Mouse (Mus musculus) thymus, adult 18-20 months (tissue): ENCODE measurements around the gene Zfp668.
"Not testable (repeated sequence)": the region's sequence is repeated elsewhere in the genome, so short reads cannot be mapped to it uniquely, and the experiment has no call there.

Source experiments
- DNase-seq, 2 experiments: peaks; one replicate each; pipeline ENCODE4 v3.0.0; 2022; ENCODE audit warnings: mixed read lengths in 2 of 2

The Zfp668 gene

DNA sequence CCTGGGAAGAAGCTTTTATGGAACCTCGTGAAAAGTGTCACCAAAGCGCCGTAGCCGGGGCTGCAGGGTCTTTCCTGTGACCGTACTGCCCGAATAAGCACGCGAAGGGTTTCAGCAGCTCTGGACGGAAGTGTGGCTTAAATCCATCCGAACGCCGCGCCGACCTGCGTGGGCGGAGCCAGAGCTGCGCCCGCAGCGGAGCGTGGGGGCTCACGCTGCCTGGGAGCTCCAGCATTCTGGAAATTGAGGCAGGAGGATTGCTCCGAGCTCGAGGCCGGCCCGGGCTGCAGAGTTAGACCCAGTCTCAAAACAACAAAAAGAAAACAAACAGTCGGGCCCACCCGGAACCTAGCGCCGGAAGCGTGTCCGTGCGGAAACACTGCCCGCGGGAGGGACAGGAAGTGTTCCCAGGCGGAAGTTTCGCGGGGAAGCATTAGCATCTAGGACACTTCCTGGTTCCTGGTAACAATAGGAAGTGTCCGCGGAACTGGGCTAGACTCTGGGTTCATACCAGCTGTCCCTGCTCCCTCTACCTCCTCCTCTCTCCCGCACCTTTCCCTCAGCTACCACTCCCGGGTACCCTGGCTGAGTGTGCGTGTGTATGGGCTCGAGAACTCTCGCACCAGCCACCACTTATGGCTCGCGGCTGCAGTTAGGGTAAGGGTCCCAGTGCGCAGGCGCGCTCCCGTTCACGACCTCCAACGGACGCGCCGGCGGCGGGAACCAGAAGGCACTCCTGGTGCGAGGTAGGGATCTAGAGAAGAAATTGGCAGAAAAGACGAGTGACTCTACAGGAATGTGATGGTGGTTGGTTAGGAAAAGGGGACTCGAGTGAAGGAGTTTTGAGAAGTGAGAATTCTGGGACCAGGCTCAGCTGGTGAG lies at the start of gene Zfp668:
Gene Zfp668 (minus strand): TSS at position 362 of the 882 bp plus-strand sequence.
- peak; percentile 64 to 81 for DNase-seq

- no peak for DNase-seq
These were observed 49.4 kb upstream of the Zfp668 start for GRCm38 (mm10) chr7:127926066-127926465.

- no peak for DNase-seq
These were observed 48.6 kb upstream of the Zfp668 start for GRCm38 (mm10) chr7:127925252-127925651.

DNA sequence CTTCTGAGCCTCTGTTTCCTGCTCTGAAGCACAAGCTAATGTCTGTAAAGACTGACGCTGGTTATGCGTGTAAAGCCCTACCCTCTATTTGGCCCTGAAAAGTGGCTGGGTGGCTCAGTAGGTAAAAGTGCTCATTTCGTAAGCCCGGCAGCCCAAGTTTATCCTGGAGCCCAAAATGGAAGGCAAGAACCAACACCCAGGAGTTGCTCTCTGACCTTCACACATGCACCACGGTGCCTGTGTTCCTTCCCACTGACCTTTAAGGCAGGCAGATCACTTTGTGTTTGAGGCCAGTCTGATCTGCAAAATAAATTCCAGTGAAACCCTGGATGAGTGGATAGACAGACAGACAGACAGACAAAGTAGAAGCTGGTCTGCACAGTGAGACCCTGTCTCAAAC lies 47.1 kb upstream of the Zfp668 start:
- no peak for DNase-seq

DNA sequence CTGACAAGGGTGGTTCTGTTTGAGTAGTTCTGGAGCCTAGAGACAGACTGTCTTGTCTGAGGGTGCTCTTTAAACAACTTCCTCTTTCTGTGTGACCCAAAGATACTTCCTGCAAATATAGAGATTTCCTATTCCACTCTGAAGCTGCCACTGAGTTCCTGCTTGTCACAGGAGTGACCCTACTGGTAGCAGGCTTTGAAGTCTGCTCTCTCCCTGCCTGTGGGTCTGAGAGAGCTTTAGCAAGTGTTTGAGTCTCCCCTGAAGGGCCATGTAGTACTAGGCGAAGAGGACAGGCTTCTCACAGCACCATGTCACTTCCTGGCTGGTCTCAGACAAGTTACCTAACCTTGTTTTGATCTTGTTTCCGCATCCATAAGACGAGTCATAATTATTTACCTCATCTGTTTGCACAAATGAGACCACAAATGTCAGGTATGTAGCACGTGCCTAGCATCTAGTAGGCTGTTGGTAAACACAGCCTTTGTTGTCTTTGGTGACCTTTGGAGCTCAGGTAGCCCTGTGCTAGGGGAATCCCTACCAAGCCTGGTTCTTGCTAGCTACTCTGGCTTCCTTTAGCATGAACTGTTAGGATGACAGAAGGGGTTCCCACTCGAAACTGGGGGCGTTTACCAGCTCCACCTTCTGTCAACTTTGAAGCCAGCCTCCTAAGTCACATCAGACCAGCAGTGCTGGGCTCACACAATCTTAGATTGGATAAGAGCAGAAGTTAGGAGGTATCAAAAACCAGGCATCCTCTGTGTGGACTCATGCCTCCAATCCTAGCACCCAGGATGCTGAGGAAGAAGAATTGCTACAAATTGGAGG lies 46.0 kb upstream of the Zfp668 start:
- DNase-seq, result no peak

DNA sequence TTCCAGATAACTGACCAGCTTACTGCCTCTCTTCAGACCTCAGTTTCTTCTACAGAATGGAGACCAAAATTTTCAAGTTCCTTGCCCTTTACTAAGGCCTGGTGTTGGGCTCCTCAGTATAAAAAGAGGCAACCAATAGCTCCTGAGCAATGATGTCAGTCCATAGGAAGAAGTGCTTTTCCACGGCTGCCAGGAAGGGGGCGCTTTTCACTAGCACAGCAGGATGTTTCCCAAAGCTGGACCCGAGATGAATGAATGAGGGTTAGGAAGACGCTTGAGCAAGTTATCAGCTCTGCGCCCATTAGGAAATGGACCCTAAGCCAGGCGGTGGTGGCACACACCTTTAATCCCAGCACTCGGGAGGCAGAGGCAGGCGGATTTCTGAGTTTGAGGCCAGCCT lies 44.9 kb upstream of the Zfp668 start:
- DNase-seq, result no peak

GRCm38 (mm10) chr7:127919290-127919689 lies 42.7 kb upstream of the Zfp668 start:
- no peak for DNase-seq

DNA sequence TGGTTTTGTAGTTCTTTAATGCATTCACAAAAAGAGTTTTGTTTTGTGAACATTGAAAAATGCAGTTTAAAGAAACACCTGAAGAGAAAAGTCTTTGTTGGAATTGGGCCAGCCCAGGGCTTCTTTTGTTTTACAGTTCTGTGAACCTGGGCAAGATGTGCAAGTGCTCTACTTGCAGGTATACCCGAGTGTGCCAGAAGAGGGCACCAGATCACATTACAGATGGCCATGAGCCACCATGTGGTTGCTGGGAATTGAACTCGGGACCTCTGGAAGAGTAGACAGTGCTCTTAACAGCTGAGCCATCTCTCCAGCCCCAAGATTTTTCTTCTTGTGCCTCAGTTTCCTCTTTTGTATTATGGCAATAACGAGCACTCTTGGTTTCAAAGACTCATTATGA lies 41.6 kb upstream of the Zfp668 start:
- no peak for DNase-seq

DNA sequence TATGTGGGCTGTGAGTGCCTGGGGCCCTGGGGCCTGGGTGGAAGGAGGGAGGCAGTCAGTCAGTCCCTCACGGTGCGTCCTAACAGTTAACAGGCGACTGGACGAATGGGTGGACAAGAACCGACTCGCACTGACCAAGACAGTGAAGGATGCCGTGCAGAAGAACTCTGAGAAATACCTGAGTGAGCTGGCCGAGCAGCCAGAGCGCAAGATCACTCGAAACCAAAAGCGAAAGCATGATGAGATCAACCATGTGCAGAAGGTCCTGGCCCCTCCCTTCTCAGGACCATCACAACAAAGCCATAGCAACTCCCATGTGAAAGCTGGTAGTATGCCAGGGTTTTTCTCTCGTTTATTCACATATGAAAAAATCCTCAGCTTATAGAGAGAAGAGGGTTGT lies 38.7 kb upstream of the Zfp668 start:
- no peak for DNase-seq

DNA sequence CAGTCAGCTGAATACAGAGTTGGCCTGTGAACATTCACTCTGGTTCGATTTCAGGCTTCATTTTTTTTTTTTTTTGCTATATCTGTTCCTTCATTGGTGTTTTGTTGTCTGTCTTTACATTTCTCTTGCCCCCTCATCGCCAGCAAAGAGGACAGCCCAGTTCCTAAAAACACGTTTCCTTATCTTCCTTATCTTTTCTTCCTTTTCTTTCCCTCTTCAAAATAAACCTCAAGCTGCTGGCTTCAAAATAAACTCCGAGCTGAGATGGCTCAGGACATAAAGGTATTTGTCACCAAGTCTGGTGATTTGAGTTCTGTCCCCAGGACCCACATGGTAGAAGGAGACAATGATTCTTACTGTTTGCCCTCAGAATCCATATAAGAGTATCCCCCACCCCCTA lies 36.3 kb upstream of the Zfp668 start:
- no peak for DNase-seq

DNA sequence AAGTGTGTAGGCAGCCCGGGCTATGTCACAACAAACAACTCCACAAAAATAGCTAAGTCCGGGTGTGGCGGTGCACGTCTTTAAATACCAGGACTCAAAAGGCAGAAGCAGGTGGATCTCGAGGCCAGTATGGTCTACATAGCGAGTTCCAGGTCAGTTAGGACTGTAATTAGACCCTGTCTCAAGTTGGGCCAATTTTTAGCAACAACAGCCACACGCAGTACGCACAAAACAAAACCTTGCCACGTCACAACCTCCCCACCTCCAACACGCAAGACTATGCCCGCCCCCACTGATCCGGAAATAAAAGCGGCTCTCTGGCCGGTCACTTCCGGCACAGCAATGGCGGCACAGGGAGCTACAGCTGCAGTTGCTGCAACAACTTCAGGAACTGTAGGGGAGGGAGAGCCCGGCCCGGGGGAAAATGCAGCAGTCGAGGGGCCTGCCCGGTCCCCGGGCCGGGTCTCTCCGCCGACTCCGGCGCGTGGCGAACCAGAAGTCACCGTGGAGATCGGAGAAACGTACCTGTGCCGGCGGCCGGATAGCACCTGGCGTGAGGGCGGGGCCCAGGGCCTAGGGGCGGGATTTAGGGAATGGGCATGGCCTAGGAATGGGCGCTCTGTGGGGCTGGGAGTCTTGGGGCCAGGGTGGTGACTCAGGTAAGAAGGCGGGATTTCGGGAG lies 35.7 kb upstream of the Zfp668 start, which contains the start of gene Kat8:
Gene Kat8 (plus strand): TSS at position 327 of the 682 bp plus-strand sequence.
- DNase-seq, result peak; percentile 65 to 72

GRCm38 (mm10) chr7:127908656-127909055 lies 32.0 kb upstream of the Zfp668 start:
- no peak for DNase-seq

- no peak for DNase-seq
These were observed 31.3 kb upstream of the Zfp668 start for GRCm38 (mm10) chr7:127907939-127908338.

DNA sequence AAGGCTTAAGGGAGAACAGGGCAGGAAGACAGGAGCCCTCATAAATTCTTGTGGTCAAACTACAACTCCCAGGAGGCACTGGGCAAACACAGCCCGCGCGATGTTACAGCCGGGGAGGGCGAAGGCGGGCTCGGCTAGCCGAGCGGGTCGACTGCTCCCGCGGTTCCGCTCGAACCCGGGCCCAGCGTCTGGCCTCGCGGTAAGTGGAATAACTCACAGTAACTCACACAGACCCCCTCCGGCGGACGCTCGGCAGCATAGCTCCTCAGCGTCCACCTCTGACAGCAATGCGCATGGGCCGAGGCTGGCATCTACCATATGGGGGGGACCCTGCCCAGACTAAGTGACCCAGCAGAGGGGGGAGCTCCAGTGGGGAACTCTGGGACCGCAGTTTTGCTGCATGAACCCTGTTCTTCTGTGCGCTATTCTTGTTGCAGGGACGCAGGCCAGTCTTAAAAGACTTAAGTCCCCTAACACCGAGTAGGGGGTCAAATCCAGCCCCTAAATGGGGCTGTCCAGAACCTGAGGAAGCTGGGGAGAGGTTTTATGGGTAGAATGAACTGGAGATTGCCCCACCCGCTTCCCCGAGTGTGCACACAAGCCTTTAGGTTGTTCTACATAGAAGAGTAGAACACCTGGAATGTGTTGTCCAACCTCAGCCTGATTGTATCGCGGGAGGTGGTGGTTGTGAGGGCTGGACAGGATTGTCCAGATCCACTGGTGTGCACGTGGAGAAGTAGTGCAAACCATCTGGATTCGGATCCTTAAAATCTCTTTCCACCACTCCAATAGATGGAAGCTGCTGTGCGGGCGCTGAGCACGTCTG lies 27.6 kb upstream of the Zfp668 start, which contains the start of gene Bckdk:
Gene Bckdk (plus strand): TSS at position 112 of the 826 bp plus-strand sequence.
- DNase-seq, result peak; percentile 57 to 62

- DNase-seq, result no peak
These were observed 25.1 kb upstream of the Zfp668 start for GRCm38 (mm10) chr7:127901772-127902171.

GRCm38 (mm10) chr7:127899997-127900396 lies 23.4 kb upstream of the Zfp668 start:
- DNase-seq, result no peak

DNA sequence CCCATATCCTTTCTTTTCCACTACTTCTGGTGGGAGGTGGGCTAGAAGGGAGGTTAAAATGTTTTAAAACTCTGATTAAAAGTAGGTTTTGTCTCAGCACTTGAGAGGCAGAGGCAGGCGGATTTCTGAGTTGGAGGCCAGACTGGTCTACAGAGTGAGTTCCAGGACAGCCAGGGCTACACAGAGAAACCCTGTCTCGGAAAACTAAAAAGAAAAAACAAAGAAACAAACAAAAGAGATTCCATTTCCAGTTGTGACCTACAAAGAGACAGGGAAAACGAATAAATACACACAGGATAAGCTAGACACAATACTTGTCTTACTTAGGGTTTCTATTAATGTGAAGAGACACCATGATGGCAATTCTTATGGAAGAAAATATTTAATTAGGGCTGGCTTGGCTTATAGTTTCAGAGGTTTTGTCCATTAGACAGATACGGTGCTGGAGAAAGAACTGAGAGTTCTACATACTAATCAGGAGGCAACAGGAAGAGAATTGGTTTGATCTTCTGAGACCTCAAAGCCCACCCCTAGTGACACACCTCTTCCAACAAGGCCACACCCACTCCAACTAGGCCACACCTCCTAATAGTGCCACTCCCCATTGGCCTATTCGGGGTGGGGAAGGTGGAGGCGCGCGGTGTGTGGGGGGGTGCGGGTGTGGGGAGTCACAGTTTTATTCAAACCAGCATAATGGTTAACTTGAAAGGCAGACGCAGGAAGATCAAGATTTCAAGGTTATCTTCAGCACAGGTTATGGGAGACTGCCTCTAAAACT lies 21.7 kb upstream of the Zfp668 start:
- DNase-seq, result no peak

DNA sequence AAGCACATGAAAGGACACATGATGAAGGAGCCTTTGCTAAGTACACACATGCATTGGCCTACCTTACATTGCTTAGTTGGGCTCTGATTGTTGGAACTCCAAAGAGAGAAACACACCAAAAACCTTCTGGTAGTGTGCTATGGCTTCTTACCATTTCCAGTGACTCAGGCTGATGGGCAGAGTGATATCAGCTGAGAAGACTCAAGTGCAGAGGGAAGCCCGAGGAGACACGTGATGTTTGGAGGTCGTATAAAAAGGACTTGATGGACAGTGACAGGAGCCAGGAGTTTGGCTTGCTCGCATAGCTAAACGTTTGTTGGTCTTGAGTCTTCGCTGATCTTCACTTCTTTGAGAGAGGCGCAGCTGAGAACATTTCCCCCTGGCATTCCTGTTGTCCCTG lies 20.9 kb upstream of the Zfp668 start:
- DNase-seq, result no peak

DNA sequence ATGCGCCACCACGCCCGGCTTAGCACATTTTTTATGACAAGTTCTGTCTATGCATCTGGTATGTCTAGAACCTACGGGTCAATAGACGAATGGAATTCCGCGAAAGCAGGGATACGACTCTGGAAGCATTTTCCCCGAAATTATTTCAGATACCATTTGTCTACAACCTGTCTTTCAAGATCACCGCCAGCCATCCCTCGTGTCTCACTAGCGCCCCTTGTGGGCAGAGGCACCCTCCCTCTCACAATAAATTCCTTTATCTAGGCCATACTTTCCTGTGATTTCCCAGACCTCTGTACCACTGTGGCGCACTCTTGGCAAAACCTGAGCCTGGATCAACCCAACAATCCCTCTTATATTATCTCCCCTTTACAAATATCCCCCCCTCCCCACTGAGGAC lies 19.8 kb upstream of the Zfp668 start:
- DNase-seq, result peak in 1 of 2 experiments; percentile 53

DNA sequence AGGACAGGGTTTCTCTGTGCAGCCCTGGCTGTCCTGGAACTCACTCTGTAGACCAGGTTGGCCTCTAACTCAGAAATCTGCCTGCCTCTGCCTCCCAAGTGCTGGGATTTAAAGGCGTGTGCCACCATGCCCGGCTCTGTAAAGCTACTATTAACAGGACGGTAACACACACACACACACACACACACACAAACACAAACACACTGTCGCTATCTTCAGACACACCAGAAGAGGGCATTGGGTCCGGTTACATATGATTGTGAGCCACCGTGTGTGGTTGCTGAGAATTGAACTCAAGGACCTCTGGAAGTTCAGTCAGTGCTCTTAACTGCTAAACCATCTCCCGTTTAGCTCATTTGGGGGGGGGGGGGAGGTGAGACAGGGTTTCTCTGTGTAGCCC lies 19.3 kb upstream of the Zfp668 start:
- not testable (repeated sequence) for DNase-seq

DNA sequence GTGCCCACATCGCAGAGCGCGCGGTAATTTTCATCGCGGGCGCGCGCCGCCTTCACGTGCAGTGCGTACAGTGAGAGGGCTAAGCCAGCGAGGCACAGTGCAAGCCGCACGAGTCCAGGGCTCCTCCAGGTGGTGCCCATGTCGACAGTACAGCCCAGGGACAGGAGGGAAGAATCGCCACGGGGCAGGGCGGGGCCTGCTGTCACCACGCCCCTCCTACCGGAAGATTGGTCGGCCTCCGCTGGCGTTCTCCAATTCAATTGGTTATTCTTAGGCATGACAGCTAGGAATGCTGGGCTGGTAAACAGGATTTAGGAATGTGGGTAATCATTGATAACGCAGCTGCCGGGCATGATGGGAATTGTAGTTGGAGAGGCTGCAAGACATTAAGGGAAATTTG lies 18.8 kb upstream of the Zfp668 start, which contains the start of the genes Gm21974 and Vkorc1:
Gene Gm21974 (minus strand): TSS at position 13 of the 400 bp plus-strand sequence.
Gene Vkorc1 (minus strand): TSS at position 176 of the 400 bp plus-strand sequence.
- DNase-seq, result peak; percentile 83 to 88
